Mouse (Mus musculus): ENCODE results near the gene Creld2.

GRCm38 (mm10) chr15:88839271-88839670 is 19.8 kb downstream of the Creld2 start:
- TF ChIP-seq CTCF (IDR thresholded peaks at IDR 0.05; ENCODE audit: control insufficient read depth, insufficient read depth, low read length) = no peak
- no peak for TF ChIP-seq POLR2A (IDR thresholded peaks at IDR 0.05; ENCODE audit: borderline replicate concordance, control insufficient read depth, low read depth, low read length)

Measured in bone marrow, adult 2 months (tissue).